Mouse (Mus musculus): ENCODE results near the gene Prps1.

DNA sequence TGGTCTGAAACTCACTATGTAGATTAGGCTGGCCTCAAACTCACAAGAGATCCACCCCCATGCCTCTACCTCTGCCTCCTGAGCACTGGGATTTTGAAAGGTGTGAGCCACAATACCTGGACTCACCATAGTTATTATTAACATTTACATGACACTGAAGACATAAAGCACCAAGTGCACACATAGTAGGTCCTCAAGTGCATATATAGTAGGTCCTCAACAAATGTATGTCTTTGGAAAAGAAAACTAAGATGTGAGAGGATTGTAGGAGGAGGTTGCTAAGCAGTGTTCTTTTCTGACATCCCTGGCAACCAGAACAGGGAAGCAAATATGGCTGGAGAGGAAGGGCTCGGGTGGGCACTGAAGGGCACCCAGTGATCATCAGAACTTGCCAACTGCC is 51.0 kb downstream of the Prps1 start:
- TF ChIP-seq CTCF (IDR thresholded peaks at IDR 0.05; ENCODE audit: low read depth): no peak
- TF ChIP-seq EP300 (IDR thresholded peaks at IDR 0.05; ENCODE audit: low read depth): no peak
